Mouse (Mus musculus): ENCODE data around the gene Pard6b. TPM values are rescaled to one million over a fixed set of nuclear protein-coding genes. Genes with fewer than 3 reads are reported as not detected.

The Pard6b gene
- polyA plus RNA-seq, 1 experiment from 2014 or later: 2.9 TPM

DNA sequence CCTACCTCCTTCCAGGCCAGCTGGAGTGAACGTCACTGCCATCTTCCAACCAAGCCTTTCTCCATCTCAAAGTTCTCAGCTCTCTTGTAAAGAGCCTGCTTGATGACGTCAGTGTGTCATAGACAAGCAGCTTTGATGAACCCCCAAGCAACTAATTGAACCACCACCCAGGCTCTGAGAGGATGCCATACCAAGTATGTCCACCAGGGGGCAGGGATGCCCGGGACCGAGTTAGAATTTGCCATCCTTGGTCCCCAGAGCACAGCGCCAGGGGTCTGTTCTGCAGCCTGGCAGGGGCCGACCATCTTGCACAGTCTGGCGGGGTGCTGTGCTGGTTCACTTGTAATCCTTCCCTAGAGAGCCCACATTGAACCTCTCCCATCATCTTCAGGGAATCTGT is 31.1 kb downstream of the Pard6b start:
- Histone ChIP-seq H3K27me3 (replicated peaks; ENCODE audit: control insufficient read depth, insufficient read depth, low read length) (no peaks in the 10 kb centered on the region), H3K4me2 (ENCODE audit: low read depth, low read length) (no peak overlapping the region), H3K4me3 (ENCODE audit: low read depth, low read length) (no peak overlapping the region), H3K4me1 (ENCODE audit: control insufficient read depth, insufficient read depth, low read length) (peaks cover 11% of the 10 kb centered on the region; the same call in 1 of the 2 replicates), H3K36me3 (ENCODE audit: control insufficient read depth, insufficient read depth, low read length) (no peaks in the 10 kb centered on the region), H3K27ac (replicated peaks; ENCODE audit: low read depth, low read length) (no peak overlapping the region), H3K9ac (ENCODE audit: low read depth, low read length) (no peak overlapping the region), H3K9me3 (ENCODE audit: control insufficient read depth, low read length) (no peaks in the 10 kb centered on the region)
- WGBS: 8% methylated on average over 6 of the region's 7 CpGs
- peak; percentile 38 for DNase-seq (ENCODE audit: low spot score)
- no peak for ATAC-seq (ENCODE audit: low read depth)

DNA sequence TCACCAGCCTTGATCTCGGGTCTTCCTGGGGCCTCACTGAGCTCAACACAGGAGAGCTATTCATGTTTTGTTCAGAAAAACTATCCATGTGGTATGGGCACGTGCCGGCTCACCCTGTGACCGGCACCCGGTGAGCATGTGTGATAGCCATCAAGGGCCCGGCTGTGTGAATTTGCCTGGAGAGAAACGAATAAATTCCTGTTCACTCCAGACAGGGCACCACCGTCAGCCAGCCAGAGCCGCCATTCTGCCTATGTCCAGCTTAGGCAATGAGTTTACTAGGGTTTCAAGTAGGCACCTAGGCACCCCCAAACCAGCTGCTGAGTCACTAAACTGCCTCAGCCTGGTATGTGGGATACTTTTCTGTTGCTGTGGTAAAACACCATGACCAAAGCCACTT is 32.5 kb downstream of the Pard6b start:
- Histone ChIP-seq H3K4me1 (ENCODE audit: control insufficient read depth, insufficient read depth, low read length) (peaks cover 18% of the 10 kb centered on the region; the same call in 1 of the 2 replicates), H3K36me3 (ENCODE audit: control insufficient read depth, insufficient read depth, low read length) (no peaks in the 10 kb centered on the region), H3K4me3 (ENCODE audit: low read depth, low read length) (no peak overlapping the region), H3K4me2 (ENCODE audit: low read depth, low read length) (no peak overlapping the region), H3K27ac (replicated peaks; ENCODE audit: low read depth, low read length) (no peak overlapping the region), H3K9me3 (ENCODE audit: control insufficient read depth, low read length) (no peaks in the 10 kb centered on the region), H3K9ac (ENCODE audit: low read depth, low read length) (no peak overlapping the region), H3K27me3 (replicated peaks; ENCODE audit: control insufficient read depth, insufficient read depth, low read length) (no peaks in the 10 kb centered on the region)
- DNase-seq (ENCODE audit: low spot score): no peak
- no peak for ATAC-seq (ENCODE audit: low read depth)
- 75% methylated on average over 9 of the region's 9 CpGs for WGBS

DNA sequence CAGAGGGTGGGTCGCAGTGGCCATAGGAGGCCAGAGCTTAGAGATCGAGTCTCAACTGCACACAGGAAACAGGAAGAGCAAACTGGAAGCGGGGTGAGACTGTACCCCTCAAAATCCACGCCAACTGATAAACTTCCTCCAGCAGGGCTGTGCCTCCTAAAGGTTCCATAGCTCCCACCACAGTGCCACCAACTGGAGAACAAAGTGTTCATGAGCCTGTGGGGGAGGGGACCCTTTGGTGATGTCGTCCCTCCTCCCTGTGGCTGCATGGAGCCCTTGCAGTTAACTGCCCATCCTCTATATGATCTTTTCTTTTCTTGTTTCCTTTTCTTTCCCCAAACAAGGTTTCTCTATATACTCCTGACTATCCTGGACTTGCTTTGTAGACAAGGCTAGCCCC is 32.9 kb downstream of the Pard6b start:
- no peak overlapping the region for H3K27ac ChIP-seq (replicated peaks; ENCODE audit: low read depth, low read length)
- no peak overlapping the region for H3K4me3 ChIP-seq (ENCODE audit: low read depth, low read length)
- no peaks in the 10 kb centered on the region for H3K27me3 ChIP-seq (replicated peaks; ENCODE audit: control insufficient read depth, insufficient read depth, low read length)
- no peak for ATAC-seq (ENCODE audit: low read depth)
- H3K36me3 ChIP-seq (ENCODE audit: control insufficient read depth, insufficient read depth, low read length): no peaks in the 10 kb centered on the region
- no peak overlapping the region for H3K9ac ChIP-seq (ENCODE audit: low read depth, low read length)
- no peak for DNase-seq (ENCODE audit: low spot score)
- 77% methylated on average over 5 of the region's 5 CpGs for WGBS
- peaks cover 18% of the 10 kb centered on the region; the same call in 1 of the 2 replicates for H3K4me1 ChIP-seq (ENCODE audit: control insufficient read depth, insufficient read depth, low read length)
- no peaks in the 10 kb centered on the region for H3K9me3 ChIP-seq (ENCODE audit: control insufficient read depth, low read length)
- no peak overlapping the region for H3K4me2 ChIP-seq (ENCODE audit: low read depth, low read length)

DNA sequence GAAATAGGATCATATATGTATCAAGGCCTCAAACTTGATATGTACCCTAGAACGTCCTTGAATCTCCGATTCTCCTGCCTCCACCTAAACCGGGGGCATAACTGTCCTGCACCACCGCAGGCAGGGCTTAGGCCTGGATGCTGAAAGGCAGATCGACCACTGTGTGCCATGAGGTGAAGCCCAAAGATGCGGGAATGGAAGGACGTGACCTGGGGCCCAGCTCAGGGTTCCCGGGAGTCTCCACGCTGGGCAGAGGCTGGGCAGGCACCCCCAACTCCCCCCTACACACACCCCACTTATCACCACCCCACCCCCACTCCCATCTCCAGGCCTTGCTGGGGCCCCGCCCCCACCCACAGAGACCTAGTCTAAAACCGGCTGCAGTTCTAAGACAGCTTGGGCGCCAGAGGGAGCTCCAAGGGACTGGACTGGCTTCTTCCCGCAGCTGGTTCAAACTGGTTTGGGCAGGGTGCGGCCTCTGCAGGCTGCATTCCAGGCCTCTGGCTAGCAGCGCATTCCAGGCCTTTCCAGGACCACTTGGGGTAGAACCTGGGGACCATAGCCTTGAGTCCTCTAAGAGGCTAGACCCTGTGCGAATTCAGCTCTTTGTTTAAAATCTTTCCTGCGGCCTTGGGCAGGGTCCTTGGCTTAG is 34.0 kb downstream of the Pard6b start:
- no peak overlapping the region for H3K9ac ChIP-seq (ENCODE audit: low read depth, low read length)
- ATAC-seq (ENCODE audit: low read depth) (peak; percentile 88), DNase-seq (ENCODE audit: low spot score) (peak; percentile 95)
- H3K27ac ChIP-seq (replicated peaks; ENCODE audit: low read depth, low read length): peak overlapping the region; percentile 64
- H3K4me2 ChIP-seq (ENCODE audit: low read depth, low read length): no peak overlapping the region
- H3K36me3 ChIP-seq (ENCODE audit: control insufficient read depth, insufficient read depth, low read length): no peaks in the 10 kb centered on the region
- peaks cover 18% of the 10 kb centered on the region; the same call in 1 of the 2 replicates for H3K4me1 ChIP-seq (ENCODE audit: control insufficient read depth, insufficient read depth, low read length)
- H3K9me3 ChIP-seq (ENCODE audit: control insufficient read depth, low read length): no peaks in the 10 kb centered on the region
- no peak overlapping the region for H3K4me3 ChIP-seq (ENCODE audit: low read depth, low read length)
- no peaks in the 10 kb centered on the region for H3K27me3 ChIP-seq (replicated peaks; ENCODE audit: control insufficient read depth, insufficient read depth, low read length)
- 22% methylated on average over 15 of the region's 17 CpGs for WGBS

DNA sequence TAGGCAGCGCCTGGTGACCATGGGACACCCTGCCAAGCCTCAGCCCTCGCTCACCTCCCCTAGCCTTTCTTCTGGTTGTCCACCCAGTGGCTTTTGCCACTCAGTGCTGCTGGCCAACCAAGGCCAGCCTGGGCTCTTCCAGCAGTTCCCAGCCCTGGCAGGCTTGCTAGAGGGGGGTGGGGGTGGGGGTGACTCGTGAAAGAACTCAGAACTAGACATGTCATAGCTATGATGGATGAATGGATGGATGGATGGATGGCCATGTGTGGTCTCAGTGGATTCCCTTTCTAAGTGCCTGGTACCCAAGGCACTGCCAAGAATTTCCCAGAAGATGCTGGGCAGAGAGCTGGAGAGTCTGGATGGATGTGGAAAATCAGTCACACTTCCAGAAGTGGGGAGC is 35.0 kb downstream of the Pard6b start:
- WGBS: 69% methylated on average over 3 of the region's 3 CpGs
- no peaks in the 10 kb centered on the region for H3K27me3 ChIP-seq (replicated peaks; ENCODE audit: control insufficient read depth, insufficient read depth, low read length)
- ATAC-seq (ENCODE audit: low read depth) (no peak), DNase-seq (ENCODE audit: low spot score) (no peak)
- H3K36me3 ChIP-seq (ENCODE audit: control insufficient read depth, insufficient read depth, low read length): no peaks in the 10 kb centered on the region
- H3K9ac ChIP-seq (ENCODE audit: low read depth, low read length): no peak overlapping the region; the same call in 1 of the 2 replicates
- no peak overlapping the region for H3K4me3 ChIP-seq (ENCODE audit: low read depth, low read length)
- no peaks in the 10 kb centered on the region for H3K9me3 ChIP-seq (ENCODE audit: control insufficient read depth, low read length)
- H3K4me2 ChIP-seq (ENCODE audit: low read depth, low read length): no peak overlapping the region
- H3K4me1 ChIP-seq (ENCODE audit: control insufficient read depth, insufficient read depth, low read length): peaks cover 18% of the 10 kb centered on the region; the same call in 1 of the 2 replicates
- peak overlapping the region; percentile 36; the same call in 1 of the 2 replicates for H3K27ac ChIP-seq (replicated peaks; ENCODE audit: low read depth, low read length)

DNA sequence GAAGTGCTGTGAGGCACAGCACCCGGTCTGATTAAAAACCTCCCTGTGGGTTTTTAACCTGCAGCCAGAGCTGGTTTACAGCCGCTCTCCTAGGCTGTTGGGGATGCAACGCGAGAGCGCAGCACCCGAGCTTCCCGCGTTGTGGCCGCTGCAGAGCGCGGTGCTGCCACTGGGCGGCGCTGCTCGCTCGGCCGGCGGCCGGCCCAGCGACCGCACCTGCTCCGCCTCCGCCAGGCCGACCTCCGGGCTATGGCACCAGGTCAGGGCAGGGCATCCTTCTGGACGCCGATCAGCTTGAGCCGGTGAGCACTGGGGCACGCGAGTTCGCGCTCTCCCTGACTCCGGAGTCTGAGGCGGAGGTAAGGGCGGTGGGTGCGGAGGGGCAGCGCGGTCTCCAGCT is 36.3 kb downstream of the Pard6b start:
- H3K4me1 ChIP-seq (ENCODE audit: control insufficient read depth, insufficient read depth, low read length): peaks cover 18% of the 10 kb centered on the region; the same call in 1 of the 2 replicates
- WGBS: 0% methylated on average over 37 of the region's 37 CpGs
- DNase-seq (ENCODE audit: low spot score) (peak; percentile 50), ATAC-seq (ENCODE audit: low read depth) (peak; percentile 35)
- no peaks in the 10 kb centered on the region for H3K9me3 ChIP-seq (ENCODE audit: control insufficient read depth, low read length)
- H3K4me2 ChIP-seq (ENCODE audit: low read depth, low read length): peak overlapping the region; percentile 84
- H3K9ac ChIP-seq (ENCODE audit: low read depth, low read length): peak overlapping the region; percentile 55
- no peaks in the 10 kb centered on the region for H3K27me3 ChIP-seq (replicated peaks; ENCODE audit: control insufficient read depth, insufficient read depth, low read length)
- peak overlapping the region; percentile 45 for H3K4me3 ChIP-seq (ENCODE audit: low read depth, low read length)
- H3K36me3 ChIP-seq (ENCODE audit: control insufficient read depth, insufficient read depth, low read length): no peaks in the 10 kb centered on the region
- H3K27ac ChIP-seq (replicated peaks; ENCODE audit: low read depth, low read length): no peak overlapping the region

DNA sequence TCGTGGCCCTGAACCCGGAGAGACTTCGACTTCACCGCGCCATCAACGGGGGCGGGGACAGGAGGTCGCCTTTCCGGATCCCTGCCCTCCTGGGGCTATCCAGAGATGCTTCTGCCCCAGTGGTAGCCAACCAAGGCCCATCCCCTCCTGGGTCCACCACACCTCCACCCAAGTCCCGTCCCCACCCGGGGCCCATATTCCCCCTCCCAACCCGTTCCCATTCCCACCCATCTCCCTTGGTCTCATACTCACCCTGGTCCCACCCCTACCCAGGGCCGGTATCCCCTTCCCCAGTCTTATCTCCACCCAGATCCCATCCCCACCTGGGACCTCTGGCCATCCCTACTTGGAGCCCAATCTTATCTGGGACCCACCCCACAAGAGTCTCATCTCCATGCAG is 36.7 kb downstream of the Pard6b start:
- no peak for ATAC-seq (ENCODE audit: low read depth)
- Histone ChIP-seq H3K27ac (replicated peaks; ENCODE audit: low read depth, low read length) (no peak overlapping the region), H3K4me1 (ENCODE audit: control insufficient read depth, insufficient read depth, low read length) (peaks cover 18% of the 10 kb centered on the region; the same call in 1 of the 2 replicates), H3K27me3 (replicated peaks; ENCODE audit: control insufficient read depth, insufficient read depth, low read length) (no peaks in the 10 kb centered on the region), H3K9ac (ENCODE audit: low read depth, low read length) (peak overlapping the region; percentile 55), H3K9me3 (ENCODE audit: control insufficient read depth, low read length) (no peaks in the 10 kb centered on the region), H3K4me3 (ENCODE audit: low read depth, low read length) (peak overlapping the region; percentile 45), H3K36me3 (ENCODE audit: control insufficient read depth, insufficient read depth, low read length) (no peaks in the 10 kb centered on the region), H3K4me2 (ENCODE audit: low read depth, low read length) (peak overlapping the region; percentile 84)
- no peak for DNase-seq (ENCODE audit: low spot score)
- 14% methylated on average over 9 of the region's 13 CpGs for WGBS

DNA sequence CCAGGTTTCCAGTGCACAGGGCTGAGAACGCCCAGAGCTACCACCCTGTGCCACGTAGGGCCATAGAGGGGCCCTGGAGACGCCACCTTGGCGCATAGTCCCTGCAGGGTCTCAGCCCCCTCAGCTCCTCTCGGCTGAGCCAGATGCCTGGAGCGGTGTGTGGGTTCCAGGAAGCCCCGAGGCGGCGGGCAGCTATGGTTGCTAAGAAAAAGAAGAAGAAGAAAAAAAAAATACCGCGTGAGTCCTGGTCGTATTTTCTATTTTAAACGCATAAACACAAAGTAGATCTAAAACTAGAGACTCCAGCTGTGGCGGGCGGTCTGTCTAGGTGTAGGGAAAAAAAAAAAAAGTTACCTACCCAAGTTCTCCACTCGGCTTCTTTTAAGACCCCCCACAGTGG is 37.2 kb downstream of the Pard6b start:
- Histone ChIP-seq H3K9me3 (ENCODE audit: control insufficient read depth, low read length) (no peaks in the 10 kb centered on the region), H3K4me3 (ENCODE audit: low read depth, low read length) (peak overlapping the region; percentile 45), H3K4me1 (ENCODE audit: control insufficient read depth, insufficient read depth, low read length) (peaks cover 18% of the 10 kb centered on the region; the same call in 1 of the 2 replicates), H3K9ac (ENCODE audit: low read depth, low read length) (no peak overlapping the region), H3K27ac (replicated peaks; ENCODE audit: low read depth, low read length) (no peak overlapping the region), H3K36me3 (ENCODE audit: control insufficient read depth, insufficient read depth, low read length) (no peaks in the 10 kb centered on the region), H3K27me3 (replicated peaks; ENCODE audit: control insufficient read depth, insufficient read depth, low read length) (no peaks in the 10 kb centered on the region), H3K4me2 (ENCODE audit: low read depth, low read length) (peak overlapping the region; percentile 84)
- ATAC-seq (ENCODE audit: low read depth) (no peak), DNase-seq (ENCODE audit: low spot score) (no peak)
- WGBS: 39% methylated on average over 16 of the region's 16 CpGs

DNA sequence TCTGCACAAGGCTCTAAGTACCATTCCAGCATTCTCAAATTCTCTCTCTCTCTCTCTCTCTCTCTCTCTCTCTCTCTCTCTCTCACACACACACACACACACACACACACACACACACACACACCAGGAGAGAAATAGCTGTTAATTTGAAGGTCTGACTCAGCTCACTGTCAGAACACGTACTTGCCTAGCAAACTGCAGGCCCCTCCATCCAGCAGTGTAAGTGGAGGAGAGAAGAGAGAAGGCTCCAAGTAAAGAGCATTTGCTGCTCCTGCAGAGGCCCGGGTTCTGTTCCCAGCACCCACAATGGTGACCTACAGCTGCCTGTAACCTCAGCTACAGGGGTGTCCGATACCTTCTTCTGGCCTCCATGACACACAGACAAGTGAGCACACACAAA is 37.7 kb downstream of the Pard6b start:
- Histone ChIP-seq H3K36me3 (ENCODE audit: control insufficient read depth, insufficient read depth, low read length) (no peaks in the 10 kb centered on the region), H3K4me3 (ENCODE audit: low read depth, low read length) (no peak overlapping the region), H3K4me2 (ENCODE audit: low read depth, low read length) (no peak overlapping the region), H3K9me3 (ENCODE audit: control insufficient read depth, low read length) (no peaks in the 10 kb centered on the region), H3K27ac (replicated peaks; ENCODE audit: low read depth, low read length) (no peak overlapping the region), H3K4me1 (ENCODE audit: control insufficient read depth, insufficient read depth, low read length) (peaks cover 18% of the 10 kb centered on the region; the same call in 1 of the 2 replicates), H3K27me3 (replicated peaks; ENCODE audit: control insufficient read depth, insufficient read depth, low read length) (no peaks in the 10 kb centered on the region), H3K9ac (ENCODE audit: low read depth, low read length) (no peak overlapping the region)
- WGBS: 76% methylated on average over 3 of the region's 3 CpGs
- ATAC-seq (ENCODE audit: low read depth) (no peak), DNase-seq (ENCODE audit: low spot score) (no peak)

All from embryonic facial prominence, embryonic 14.5 days (tissue).